Mouse (Mus musculus): ENCODE measurements around the gene Tctex1d2.

The Tctex1d2 gene

GRCm38 (mm10) chr16:32419517-32420483 lies at the start of gene Tctex1d2:
Tctex1d2 (plus strand) TSS chr16:32419702.
- peak; percentile 94 for DNase-seq (ENCODE audit: low spot score)

- DNase-seq (ENCODE audit: low spot score): peak; percentile 27
These were observed 48.2 kb upstream of the Tctex1d2 start for GRCm38 (mm10) chr16:32371351-32371750.

- no peak for DNase-seq (ENCODE audit: low spot score)
These were observed 39.9 kb upstream of the Tctex1d2 start for GRCm38 (mm10) chr16:32379575-32379974.

GRCm38 (mm10) chr16:32382901-32383300 lies 36.6 kb upstream of the Tctex1d2 start:
- no peak for DNase-seq (ENCODE audit: low spot score)

- no peak for DNase-seq (ENCODE audit: low spot score)
These were observed 34.6 kb upstream of the Tctex1d2 start for GRCm38 (mm10) chr16:32384885-32385284.

GRCm38 (mm10) chr16:32386826-32387225 lies 32.7 kb upstream of the Tctex1d2 start:
- DNase-seq (ENCODE audit: low spot score): no peak

GRCm38 (mm10) chr16:32389049-32389448 lies 30.5 kb upstream of the Tctex1d2 start:
- no peak for DNase-seq (ENCODE audit: low spot score)

- no peak for DNase-seq (ENCODE audit: low spot score)
These were observed 29.7 kb upstream of the Tctex1d2 start for GRCm38 (mm10) chr16:32389841-32390240.

GRCm38 (mm10) chr16:32390882-32391281 lies 28.6 kb upstream of the Tctex1d2 start:
- DNase-seq (ENCODE audit: low spot score): no peak

GRCm38 (mm10) chr16:32395679-32396540 lies 23.6 kb upstream of the Tctex1d2 start:
- no peak for DNase-seq (ENCODE audit: low spot score)

GRCm38 (mm10) chr16:32396541-32396835 lies 23.0 kb upstream of the Tctex1d2 start:
- no peak for DNase-seq (ENCODE audit: low spot score)

- DNase-seq (ENCODE audit: low spot score): no peak
These were observed 21.3 kb upstream of the Tctex1d2 start for GRCm38 (mm10) chr16:32398206-32398605.

- no peak for DNase-seq (ENCODE audit: low spot score)
These were observed 19.2 kb upstream of the Tctex1d2 start, which contains the start of gene Tm4sf19 for GRCm38 (mm10) chr16:32400267-32400666. Tm4sf19 (plus strand) TSS chr16:32400506.

- DNase-seq (ENCODE audit: low spot score): no peak
These were observed 18.1 kb upstream of the Tctex1d2 start for GRCm38 (mm10) chr16:32401335-32401965.

GRCm38 (mm10) chr16:32402818-32403217 lies 16.7 kb upstream of the Tctex1d2 start:
- DNase-seq (ENCODE audit: low spot score): no peak

GRCm38 (mm10) chr16:32405716-32406115 lies 13.8 kb upstream of the Tctex1d2 start:
- no peak for DNase-seq (ENCODE audit: low spot score)

GRCm38 (mm10) chr16:32406671-32407070 lies 12.8 kb upstream of the Tctex1d2 start:
- DNase-seq (ENCODE audit: low spot score): no peak

- DNase-seq (ENCODE audit: low spot score): no peak
These were observed 11.8 kb upstream of the Tctex1d2 start for GRCm38 (mm10) chr16:32407730-32408129.

GRCm38 (mm10) chr16:32417457-32417856 lies 2.0 kb upstream of the Tctex1d2 start:
- no peak for DNase-seq (ENCODE audit: low spot score)

- no peak for DNase-seq (ENCODE audit: low spot score)
These were observed 8.0 kb downstream of the Tctex1d2 start for GRCm38 (mm10) chr16:32427506-32427905.

GRCm38 (mm10) chr16:32430474-32431046 lies 11.1 kb downstream of the Tctex1d2 start, which contains the start of gene Pcyt1a:
Pcyt1a (plus strand) TSS chr16:32430921.
- DNase-seq (ENCODE audit: low spot score): peak; percentile 78

Measured in urinary bladder, postnatal 25 days (tissue).